Mouse (Mus musculus) erythroblast, adult 5-6 weeks (primary cell): ENCODE results near the gene Fgfr3. TPM values are rescaled to one million over a fixed set of nuclear protein-coding genes. Genes with fewer than 3 reads are reported as not detected.

ENCODE experiments used
- ATAC-seq: replicated peaks from 2 replicates; pipeline ENCODE4 v1.8.0; 2016; ENCODE audit warnings: moderate number of reproducible peaks, mild to moderate bottlenecking, moderate TSS enrichment, inconsistent platforms; ENCODE audit not compliant: poor library complexity, low FRiP score, severe bottlenecking
- total RNA-seq, 2 experiments: library from RNA; stranded (forward) in 1 of 2; stranded (reverse) in 1 of 2; fragments of 150-400 nt in 1 of 2; fragments of 200-764, 138-1000 nt in 1 of 2; gene quantifications; 2 replicates each; pipeline versions ENCODE4 v1.2.3 to v1.2.4; 2015 to 2017; ENCODE audit warnings: low replicate concordance in 2 of 2

Gene Fgfr3
- total RNA-seq, 2 experiments from 2014 or later = not detected

DNA sequence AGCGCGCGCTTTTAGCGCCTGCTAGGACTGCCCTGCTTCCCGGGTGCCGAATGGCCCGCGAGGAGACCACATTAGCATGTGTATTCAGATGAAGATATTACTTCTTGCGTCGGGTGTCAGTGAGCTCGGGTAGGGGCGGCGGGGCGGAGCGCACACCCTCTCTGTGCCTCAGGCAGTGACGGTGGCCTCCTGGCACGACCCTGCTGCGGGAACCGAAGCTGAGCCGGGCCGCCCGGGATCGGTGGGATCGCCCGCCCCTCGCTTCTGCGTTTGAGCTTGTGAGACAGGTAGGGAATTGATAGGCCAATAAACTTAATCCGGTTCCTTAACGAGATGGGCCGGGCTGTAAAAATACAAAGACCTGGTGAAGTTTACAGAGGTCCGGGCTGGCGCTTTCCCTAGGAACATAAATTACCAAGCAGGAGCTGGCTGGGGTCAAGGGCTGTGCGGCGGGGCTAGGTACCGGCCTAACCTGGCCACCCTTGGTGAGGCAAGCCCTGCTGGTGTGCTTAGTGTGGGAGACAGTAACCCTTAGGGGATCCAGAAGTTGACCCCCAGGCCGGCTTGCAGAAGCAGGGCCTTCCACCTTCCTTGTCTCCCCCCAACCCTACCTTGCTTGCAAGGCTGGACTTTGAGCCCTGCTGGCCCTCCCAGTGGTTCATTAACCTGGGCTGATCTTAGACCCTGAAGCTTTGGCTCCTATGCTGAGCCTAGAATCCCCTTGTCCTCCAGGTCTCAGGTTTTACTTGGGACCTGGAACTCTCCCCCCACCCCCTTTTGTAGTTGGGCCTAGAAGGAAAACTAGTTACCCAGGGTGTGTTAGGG lies 2.4 kb downstream of the Fgfr3 start:
- ATAC-seq = no peak

DNA sequence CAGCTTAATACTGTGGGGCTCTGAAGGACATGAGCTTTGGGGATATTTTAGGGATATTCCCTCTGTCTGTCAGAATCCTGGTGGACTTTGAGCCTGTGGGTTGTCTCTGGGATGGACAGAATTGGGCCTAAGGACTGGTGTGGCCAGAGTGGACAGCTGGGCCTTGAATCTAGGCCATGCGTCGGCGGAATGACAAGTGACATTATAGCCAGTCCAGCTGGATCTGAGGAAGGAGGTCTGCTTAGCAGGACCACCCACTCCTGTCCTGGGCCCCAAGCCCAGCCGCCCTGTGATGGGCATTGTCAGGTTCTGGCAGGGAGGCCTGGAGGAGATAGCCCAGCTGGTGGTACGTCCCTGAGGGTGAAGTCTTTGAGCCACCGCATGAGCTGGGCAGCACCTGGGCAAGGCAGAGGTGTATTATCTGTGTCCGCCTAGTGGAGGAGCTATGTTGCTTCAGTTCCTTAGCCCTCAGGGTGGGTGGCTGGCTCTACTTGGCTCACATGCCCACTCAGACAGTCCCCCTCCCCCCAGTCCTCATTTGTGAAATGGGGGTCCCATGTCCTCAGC lies 4.7 kb downstream of the Fgfr3 start:
- ATAC-seq = no peak

DNA sequence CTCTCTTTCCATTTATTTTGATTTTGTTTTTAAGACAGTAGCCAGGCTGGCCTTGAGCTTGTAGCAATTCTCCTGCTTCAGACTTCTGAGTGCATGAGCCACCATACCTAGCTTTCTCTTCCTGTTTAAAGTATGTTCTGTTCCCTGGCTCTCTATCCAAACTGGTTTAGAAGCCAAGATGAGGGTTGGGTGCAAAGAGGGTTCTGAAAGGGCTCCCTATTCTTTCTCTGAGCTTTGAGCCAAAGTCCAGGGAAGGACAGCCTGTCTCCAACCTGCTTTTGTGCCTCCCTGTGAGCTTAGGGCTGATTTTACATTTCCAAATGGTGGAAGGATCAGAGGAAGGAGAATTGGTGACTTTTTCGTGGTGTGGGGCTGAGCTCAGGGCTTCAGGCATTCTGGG lies 5.4 kb downstream of the Fgfr3 start:
- ATAC-seq = no peak

DNA sequence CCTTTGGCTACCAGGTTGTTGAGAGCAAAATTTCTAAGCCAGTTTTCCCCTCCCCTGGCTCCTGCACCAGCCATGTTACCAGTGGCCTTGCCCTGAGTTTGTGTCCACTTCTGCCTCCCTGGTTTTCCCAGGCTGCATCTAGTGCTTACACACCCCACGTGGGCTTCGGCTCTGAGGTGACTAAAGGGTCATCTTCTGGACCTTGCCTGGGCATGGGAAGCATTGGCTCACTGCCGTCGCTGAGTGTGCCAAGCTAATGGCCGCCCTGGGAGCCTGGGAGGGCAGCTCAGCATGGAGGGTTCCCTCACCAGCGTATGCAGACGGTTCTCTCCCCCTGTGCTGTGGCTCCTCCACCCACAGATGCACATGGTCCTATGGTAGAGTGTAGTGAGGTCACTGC lies 7.4 kb downstream of the Fgfr3 start:
- ATAC-seq = no peak

DNA sequence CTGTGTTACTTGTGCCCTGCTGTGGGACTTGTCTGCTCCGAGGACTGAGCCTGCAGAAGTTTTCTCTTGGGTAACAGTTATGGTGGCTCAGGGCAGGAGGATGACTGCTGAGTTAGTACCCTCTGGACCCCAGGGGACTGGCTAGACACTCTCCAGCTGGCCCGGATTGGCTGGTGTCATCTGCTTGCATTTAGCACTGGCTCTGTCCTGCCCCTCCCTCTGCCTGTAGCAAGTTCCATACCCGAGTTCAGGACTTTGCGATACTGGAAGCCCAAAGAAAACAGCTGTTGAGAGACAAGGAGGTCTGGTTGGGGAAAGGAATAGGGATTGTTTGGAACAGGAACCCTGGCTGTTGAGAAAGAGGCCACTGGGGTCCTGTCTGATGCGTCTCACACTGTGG lies 9.0 kb downstream of the Fgfr3 start:
- no peak for ATAC-seq

DNA sequence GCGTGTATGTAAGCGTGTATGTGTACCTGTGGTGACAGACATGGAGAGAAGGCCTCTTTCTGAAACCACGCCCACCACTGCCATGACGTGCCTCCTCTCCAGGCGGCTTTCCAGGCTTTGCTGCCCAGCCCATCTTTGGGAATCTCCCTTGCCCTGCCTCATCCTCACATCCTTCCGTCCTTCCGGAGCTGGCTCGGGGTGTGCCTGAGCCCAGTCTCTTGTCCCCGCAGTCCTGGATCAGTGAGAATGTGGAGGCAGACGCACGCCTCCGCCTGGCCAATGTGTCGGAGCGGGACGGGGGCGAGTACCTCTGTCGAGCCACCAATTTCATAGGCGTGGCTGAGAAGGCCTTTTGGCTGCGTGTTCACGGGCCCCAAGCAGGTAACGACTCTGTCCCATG lies 9.6 kb downstream of the Fgfr3 start:
- ATAC-seq = no peak

DNA sequence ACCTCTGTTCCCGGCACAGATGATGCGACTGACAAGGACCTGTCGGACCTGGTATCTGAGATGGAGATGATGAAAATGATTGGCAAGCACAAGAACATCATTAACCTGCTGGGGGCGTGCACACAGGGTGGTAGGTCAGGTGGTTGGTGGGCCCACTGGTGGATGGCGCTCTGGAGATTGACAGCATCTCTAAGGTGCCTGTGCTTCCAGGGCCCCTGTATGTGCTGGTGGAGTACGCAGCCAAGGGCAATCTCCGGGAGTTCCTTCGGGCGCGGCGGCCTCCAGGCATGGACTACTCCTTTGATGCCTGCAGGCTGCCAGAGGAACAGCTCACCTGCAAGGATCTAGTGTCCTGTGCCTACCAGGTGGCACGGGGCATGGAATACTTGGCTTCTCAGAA lies 12.4 kb downstream of the Fgfr3 start:
- no peak for ATAC-seq

DNA sequence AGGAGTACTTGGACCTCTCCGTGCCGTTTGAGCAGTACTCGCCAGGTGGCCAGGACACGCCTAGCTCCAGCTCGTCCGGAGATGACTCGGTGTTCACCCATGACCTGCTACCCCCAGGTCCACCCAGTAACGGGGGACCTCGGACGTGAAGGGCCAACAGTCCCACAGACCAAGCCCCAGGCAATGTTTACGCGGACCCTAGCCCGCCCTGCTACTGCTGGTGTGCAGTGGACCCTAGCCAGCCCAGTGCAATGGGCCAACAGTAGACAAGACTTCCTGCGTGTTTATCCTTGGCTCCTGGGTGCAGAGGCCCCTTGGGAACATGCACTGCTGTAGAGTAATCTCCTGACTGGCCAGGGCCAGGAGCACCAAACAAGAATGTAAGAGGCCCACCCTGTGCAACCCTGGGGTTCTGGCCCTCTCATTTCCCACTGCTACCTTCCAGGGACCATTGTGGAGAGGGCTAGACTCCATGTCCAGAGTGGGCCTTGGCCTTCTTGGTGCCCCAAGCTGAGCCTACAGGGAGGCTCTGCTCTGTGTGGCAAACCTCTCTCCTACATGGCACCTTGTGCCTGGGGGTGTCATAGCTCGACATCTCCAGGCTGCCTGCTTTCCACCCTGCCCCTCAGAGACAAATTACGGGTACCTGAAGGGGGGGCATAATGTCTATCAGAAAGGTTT lies 14.1 kb downstream of the Fgfr3 start:
- no peak for ATAC-seq

DNA sequence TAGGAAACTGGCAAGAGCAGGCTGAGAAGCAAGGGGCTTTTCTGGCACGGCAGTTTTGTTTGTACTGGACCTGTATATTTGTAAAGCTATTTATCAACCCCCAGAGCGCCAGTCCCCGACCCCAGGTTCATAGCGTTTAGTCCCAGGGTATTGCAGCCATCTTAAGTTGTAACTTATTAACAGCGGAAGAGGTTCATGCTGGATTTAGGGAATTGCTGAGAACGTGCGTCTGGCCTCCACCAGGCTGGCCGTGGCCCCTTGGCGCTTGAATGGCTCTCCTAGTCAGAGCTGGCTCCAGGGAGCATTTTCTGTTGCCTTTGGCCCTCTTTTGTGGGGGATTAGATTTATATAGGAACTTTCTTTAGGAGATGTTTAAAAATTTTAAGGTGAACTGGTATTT lies 14.8 kb downstream of the Fgfr3 start:
- no peak for ATAC-seq

DNA sequence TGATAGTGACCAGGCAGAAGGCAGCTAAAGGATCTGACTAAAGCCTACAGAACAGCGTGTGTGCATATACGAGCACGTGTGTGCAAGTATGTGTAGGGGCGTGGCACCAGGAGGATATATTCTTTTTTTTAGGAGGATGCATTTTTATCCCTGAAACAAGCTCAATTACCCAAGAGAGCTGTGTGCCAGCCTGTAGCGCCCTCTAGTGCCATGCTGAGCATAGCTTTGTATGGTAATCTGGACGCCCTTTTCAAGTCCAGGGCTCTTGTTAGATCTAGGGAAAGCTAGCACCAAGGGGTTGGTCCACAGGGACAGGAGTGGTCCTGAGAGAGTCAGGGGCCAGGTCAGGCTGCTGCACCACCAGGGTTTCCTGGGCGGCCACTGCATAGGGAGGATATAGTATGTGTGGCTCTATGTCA lies 16.4 kb downstream of the Fgfr3 start:
- no peak for ATAC-seq

DNA sequence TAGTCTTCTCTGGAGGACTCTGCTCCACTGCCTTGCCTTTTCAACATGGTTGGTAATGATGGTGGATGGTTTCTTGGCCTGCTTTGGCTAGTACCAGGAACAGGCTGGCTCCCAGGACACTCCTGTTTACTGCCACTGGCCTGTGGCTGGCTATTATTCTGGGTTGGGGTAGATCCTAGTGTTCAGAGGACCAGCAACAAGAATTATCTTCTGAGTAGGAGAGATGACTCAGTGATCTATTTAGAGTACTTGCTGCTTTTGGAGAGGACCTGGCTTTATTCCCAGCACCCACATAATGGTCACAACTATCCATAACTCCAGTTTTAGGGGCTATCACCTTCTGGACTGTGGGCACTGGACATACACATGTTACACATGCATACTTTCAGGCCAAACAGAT lies 16.9 kb downstream of the Fgfr3 start:
- no peak for ATAC-seq

DNA sequence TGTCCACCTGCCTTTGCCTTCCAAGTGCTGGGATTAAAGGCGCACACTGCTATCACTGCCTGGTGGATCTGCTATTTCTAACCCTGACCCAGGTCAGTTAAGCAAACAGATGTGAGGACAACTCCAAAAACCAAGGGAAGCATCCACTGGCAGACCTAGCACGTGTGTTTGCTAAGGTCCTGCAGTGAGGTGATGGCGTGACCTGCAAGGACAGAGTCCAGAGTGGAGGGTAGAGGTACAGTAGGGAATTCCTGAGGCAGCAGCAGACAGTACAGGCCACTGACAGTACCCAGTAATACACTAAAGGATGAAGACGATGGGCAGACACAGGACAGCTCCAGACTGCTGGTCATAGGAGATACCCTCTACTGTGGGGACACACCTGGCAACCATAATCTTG lies 19.1 kb downstream of the Fgfr3 start:
- ATAC-seq = no peak

DNA sequence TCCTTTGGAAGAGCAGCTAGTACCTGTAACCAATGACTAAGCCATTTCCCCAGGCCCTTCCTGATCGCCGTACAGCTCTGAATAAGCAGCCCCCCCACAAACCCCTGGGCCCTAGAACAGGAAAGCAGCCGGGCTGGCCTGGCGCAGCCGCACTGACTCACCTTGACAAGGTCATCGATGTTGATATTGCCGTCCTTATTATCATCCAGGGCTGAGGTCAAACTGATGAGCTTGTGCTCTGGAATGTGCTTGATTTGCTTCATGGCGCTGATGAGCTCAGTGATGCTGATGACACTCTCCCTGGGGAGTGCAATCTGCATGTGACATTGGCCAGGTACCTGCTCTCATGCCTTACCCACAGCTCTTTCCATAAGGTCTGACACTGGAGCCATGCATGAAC lies 22.0 kb downstream of the Fgfr3 start:
- ATAC-seq = no peak

DNA sequence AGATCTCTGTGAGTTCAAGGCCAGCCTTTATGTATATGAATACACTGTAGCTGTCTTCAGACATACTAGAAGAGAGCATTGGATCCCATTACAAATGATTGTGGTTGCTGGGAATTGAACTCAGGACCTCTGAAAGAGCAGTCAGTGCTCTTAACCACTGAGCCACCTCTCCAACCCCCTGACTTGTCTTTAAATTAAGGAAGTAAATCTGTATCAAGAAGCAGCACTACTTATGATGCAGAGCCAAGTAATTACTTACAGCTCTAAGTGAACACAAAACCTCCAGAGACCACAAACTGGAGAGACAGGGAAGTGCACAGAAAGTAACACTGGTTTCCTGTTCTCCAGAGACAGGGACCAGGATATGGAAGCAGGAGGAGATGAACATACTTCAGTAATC lies 55.7 kb downstream of the Fgfr3 start:
- ATAC-seq = no peak

DNA sequence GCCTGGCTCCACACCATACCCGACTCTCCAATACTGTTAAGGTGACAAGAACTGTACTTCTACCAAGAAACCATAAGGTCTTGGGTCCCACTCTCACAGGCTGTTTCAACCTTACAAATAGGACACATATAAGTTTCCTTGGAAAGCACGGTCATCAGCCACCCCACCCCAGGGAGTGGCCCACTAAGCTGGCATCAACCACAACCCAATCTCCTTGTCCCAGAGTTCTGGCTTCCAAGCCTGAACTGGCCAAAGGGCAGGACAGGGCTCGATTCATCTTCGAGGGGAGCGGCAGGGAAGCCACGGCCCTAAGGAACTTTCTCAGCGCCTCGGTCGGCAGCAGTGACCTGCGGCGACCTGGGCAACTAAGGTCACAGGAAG lies 60.5 kb downstream of the Fgfr3 start:
- ATAC-seq = peak; percentile 78

DNA sequence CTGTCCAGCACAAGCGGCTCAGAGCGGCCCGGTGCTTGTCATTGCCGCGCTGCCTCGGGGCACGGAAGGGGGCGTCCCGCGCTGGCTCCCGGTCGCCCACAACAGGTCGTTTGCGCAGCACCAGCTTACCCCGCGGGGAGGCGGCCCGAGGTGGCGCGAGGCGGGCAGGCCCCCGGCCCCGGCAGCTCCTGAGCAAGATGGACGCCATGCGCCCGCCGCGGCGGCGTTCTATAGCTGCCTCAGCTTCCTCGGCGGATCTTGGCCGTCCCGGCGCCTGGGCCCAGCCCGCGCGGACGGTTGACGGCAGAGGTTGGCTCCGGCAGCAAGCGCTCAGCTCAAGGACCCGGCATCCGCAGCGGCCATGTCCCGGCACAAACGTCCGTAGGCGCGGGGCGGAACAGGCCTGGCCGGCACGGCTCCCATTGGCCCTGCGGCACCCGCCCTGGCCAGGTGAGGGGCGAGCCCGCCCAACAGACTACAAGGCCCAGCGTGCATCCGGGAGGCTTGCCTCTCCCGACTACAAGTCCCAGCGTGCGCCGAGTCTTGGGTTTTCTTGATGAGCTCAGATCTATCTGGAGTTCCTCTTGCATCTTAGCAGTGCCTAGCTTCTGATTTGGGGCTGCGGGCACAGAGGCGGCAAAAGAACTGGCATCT lies 61.0 kb downstream of the Fgfr3 start, which contains the start of gene Letm1:
Gene Letm1 (minus strand): TSS at position 473 of the 654 bp plus-strand sequence.
- peak; percentile 99 for ATAC-seq

DNA sequence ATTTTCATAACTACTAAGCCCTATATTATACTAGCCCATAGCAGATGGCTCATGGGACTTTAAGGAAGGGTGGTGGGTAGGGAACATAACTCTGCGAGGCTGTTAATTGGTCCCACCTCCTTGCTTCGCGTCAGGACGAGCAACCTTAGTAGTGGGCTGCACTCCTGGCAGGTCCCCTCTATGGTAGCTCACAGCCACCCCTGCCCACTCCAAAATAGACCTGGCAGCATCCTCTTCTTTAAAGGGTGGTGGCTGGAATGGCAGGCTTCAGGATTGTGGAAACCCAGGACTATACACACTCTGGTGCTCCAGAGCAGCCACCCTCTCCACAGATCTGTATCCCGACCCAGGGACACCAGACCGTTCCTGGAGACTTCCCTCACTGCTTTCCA lies 61.5 kb downstream of the Fgfr3 start:
- ATAC-seq = 0 out of 2 replicates have a peak, but pooled peaks have one; percentile 7
